Mouse (Mus musculus): Measurements from ENCODE around the gene Srp54b. TPM values are rescaled to one million over a fixed set of nuclear protein-coding genes. Genes with fewer than 3 reads are reported as not detected.
"Not testable (repeated sequence)": the region's sequence is repeated elsewhere in the genome, so short reads cannot be mapped to it uniquely, and the experiment has no call there.

Gene Srp54b
- polyA plus RNA-seq, 1 experiment from 2014 or later: 24.7 TPM

GRCm38 (mm10) chr12:55189127-55189526 is 34.2 kb downstream of the Srp54b start:
- H3K27me3 ChIP-seq (ENCODE audit: control insufficient read depth, insufficient read depth, low read depth, low read length); H3K9ac ChIP-seq (ENCODE audit: low read depth, low read length); H3K36me3 ChIP-seq (ENCODE audit: control insufficient read depth, insufficient read depth); H3K4me1 ChIP-seq (ENCODE audit: control insufficient read depth, low read depth, low read length); H3K4me3 ChIP-seq (ENCODE audit: low read depth, low read length); ATAC-seq (ENCODE audit: low read depth); H3K27ac ChIP-seq (ENCODE audit: low read length); H3K4me2 ChIP-seq (ENCODE audit: low read depth, low read length); H3K9me3 ChIP-seq (replicated peaks; ENCODE audit: control insufficient read depth, low read length): not testable (repeated sequence)
- no CpG with 5 or more reads among the region's 5 CpGs for WGBS (ENCODE audit: insufficient replicate concordance)

- not testable (repeated sequence) for H3K27ac ChIP-seq (ENCODE audit: low read length); H3K4me1 ChIP-seq (ENCODE audit: control insufficient read depth, low read depth, low read length); H3K9me3 ChIP-seq (replicated peaks; ENCODE audit: control insufficient read depth, low read length); H3K9ac ChIP-seq (ENCODE audit: low read depth, low read length); H3K27me3 ChIP-seq (ENCODE audit: control insufficient read depth, insufficient read depth, low read depth, low read length); H3K4me3 ChIP-seq (ENCODE audit: low read depth, low read length); H3K4me2 ChIP-seq (ENCODE audit: low read depth, low read length); H3K36me3 ChIP-seq (ENCODE audit: control insufficient read depth, insufficient read depth)
- WGBS (ENCODE audit: insufficient replicate concordance): no CpG with 5 or more reads among the region's 40 CpGs
- ATAC-seq (ENCODE audit: low read depth): peak; percentile 98
Observed at GRCm38 (mm10) chr12:55199306-55199705, 44.4 kb downstream of the Srp54b start, which contains the start of gene 1700047I17Rik2. Gene 1700047I17Rik2, plus strand, starts transcription at chr12:55199592.

GRCm38 (mm10) chr12:55199799-55200198 is 44.9 kb downstream of the Srp54b start:
- H3K9me3 ChIP-seq (replicated peaks; ENCODE audit: control insufficient read depth, low read length); H3K9ac ChIP-seq (ENCODE audit: low read depth, low read length); H3K4me1 ChIP-seq (ENCODE audit: control insufficient read depth, low read depth, low read length); H3K27me3 ChIP-seq (ENCODE audit: control insufficient read depth, insufficient read depth, low read depth, low read length); H3K27ac ChIP-seq (ENCODE audit: low read length); H3K4me3 ChIP-seq (ENCODE audit: low read depth, low read length); H3K36me3 ChIP-seq (ENCODE audit: control insufficient read depth, insufficient read depth); H3K4me2 ChIP-seq (ENCODE audit: low read depth, low read length): not testable (repeated sequence)
- ATAC-seq (ENCODE audit: low read depth): peak; percentile 73
- no CpG with 5 or more reads among the region's 18 CpGs for WGBS (ENCODE audit: insufficient replicate concordance)

- not testable (repeated sequence) for ATAC-seq (ENCODE audit: low read depth); H3K4me1 ChIP-seq (ENCODE audit: control insufficient read depth, low read depth, low read length); H3K27ac ChIP-seq (ENCODE audit: low read length); H3K9ac ChIP-seq (ENCODE audit: low read depth, low read length); H3K36me3 ChIP-seq (ENCODE audit: control insufficient read depth, insufficient read depth); H3K27me3 ChIP-seq (ENCODE audit: control insufficient read depth, insufficient read depth, low read depth, low read length); H3K4me2 ChIP-seq (ENCODE audit: low read depth, low read length); H3K4me3 ChIP-seq (ENCODE audit: low read depth, low read length); H3K9me3 ChIP-seq (replicated peaks; ENCODE audit: control insufficient read depth, low read length)
- WGBS (ENCODE audit: insufficient replicate concordance): no CpG with 5 or more reads among the region's 6 CpGs
Observed at GRCm38 (mm10) chr12:55212944-55213343, 58.0 kb downstream of the Srp54b start.

- not testable (repeated sequence) for H3K9ac ChIP-seq (ENCODE audit: low read depth, low read length); H3K27me3 ChIP-seq (ENCODE audit: control insufficient read depth, insufficient read depth, low read depth, low read length); H3K4me1 ChIP-seq (ENCODE audit: control insufficient read depth, low read depth, low read length); H3K36me3 ChIP-seq (ENCODE audit: control insufficient read depth, insufficient read depth); H3K4me2 ChIP-seq (ENCODE audit: low read depth, low read length); H3K27ac ChIP-seq (ENCODE audit: low read length); H3K9me3 ChIP-seq (replicated peaks; ENCODE audit: control insufficient read depth, low read length)
- H3K4me3 ChIP-seq (ENCODE audit: low read depth, low read length): peak within 1 kb of the TSS; percentile 54
- WGBS (ENCODE audit: insufficient replicate concordance): no CpG with 5 or more reads among the region's 57 CpGs
- ATAC-seq (ENCODE audit: low read depth): peak; percentile 96
Observed at GRCm38 (mm10) chr12:55229626-55230519, 75.0 kb downstream of the Srp54b start, which contains the start of gene Srp54c. Gene Srp54c, plus strand, starts transcription at chr12:55230168.

- not testable (repeated sequence) for H3K27ac ChIP-seq (ENCODE audit: low read length); H3K4me1 ChIP-seq (ENCODE audit: control insufficient read depth, low read depth, low read length); H3K4me2 ChIP-seq (ENCODE audit: low read depth, low read length); H3K27me3 ChIP-seq (ENCODE audit: control insufficient read depth, insufficient read depth, low read depth, low read length); H3K36me3 ChIP-seq (ENCODE audit: control insufficient read depth, insufficient read depth); H3K9me3 ChIP-seq (replicated peaks; ENCODE audit: control insufficient read depth, low read length); H3K9ac ChIP-seq (ENCODE audit: low read depth, low read length)
- H3K4me3 ChIP-seq (ENCODE audit: low read depth, low read length): peak overlapping the region; percentile 54
- peak; percentile 18 for ATAC-seq (ENCODE audit: low read depth)
- 3% methylated on average over 11 of the region's 25 CpGs for WGBS (ENCODE audit: insufficient replicate concordance)
Observed at GRCm38 (mm10) chr12:55230520-55230861, 75.6 kb downstream of the Srp54b start.

Other genes with a start within 250 kb of the Srp54b start
- gene Gm20403, start 168.6 kb upstream of the Srp54b start, polyA plus RNA-seq (2015; fragmentation: Nextera tagmentation; extraction: Ambion mirVana): not detected in 2 replicates
- 23.6 and 26.8 TPM in 2 replicates for gene Baz1a, start 140.8 kb upstream of the Srp54b start, polyA plus RNA-seq (2015; fragmentation: Nextera tagmentation; extraction: Ambion mirVana)
- gene 2700097O09Rik, start 75.0 kb upstream of the Srp54b start, polyA plus RNA-seq (2015; fragmentation: Nextera tagmentation; extraction: Ambion mirVana): 35.6 and 36.5 TPM in 2 replicates
- gene Srp54a, start 74.8 kb upstream of the Srp54b start, polyA plus RNA-seq (2015; fragmentation: Nextera tagmentation; extraction: Ambion mirVana): 72.2 and 72.5 TPM in 2 replicates
- gene Fam177a, start 30.6 kb upstream of the Srp54b start, polyA plus RNA-seq (2015; fragmentation: Nextera tagmentation; extraction: Ambion mirVana): 6.8 and 7.9 TPM in 2 replicates
- 0.71 TPM in 1 of 2 replicates, not detected in the other for gene 1700047I17Rik2, start 44.5 kb downstream of the Srp54b start, polyA plus RNA-seq (2015; fragmentation: Nextera tagmentation; extraction: Ambion mirVana)
- 30.2 and 31.5 TPM in 2 replicates for gene Srp54c, start 75.1 kb downstream of the Srp54b start, polyA plus RNA-seq (2015; fragmentation: Nextera tagmentation; extraction: Ambion mirVana)
- gene 1110008L16Rik, start 144.5 kb downstream of the Srp54b start, polyA plus RNA-seq (2015; fragmentation: Nextera tagmentation; extraction: Ambion mirVana): 5.1 and 6.0 TPM in 2 replicates
- 5.3 and 5.5 TPM in 2 replicates for gene Ppp2r3c, start 147.9 kb downstream of the Srp54b start, polyA plus RNA-seq (2015; fragmentation: Nextera tagmentation; extraction: Ambion mirVana)
- 163 and 178 TPM in 2 replicates for gene Psma6, start 229.1 kb downstream of the Srp54b start, polyA plus RNA-seq (2015; fragmentation: Nextera tagmentation; extraction: Ambion mirVana)